Mouse (Mus musculus) lung, adult 10 weeks (tissue): ENCODE data around the gene Olfr680-ps1. TPM values are rescaled to one million over a fixed set of nuclear protein-coding genes. Genes with fewer than 3 reads are reported as not detected.

ENCODE experiments used
- polyA plus RNA-seq: library from polyadenylated mRNA; stranded (reverse); fragments of 350-450 nt; fragmentation: Illumina TruSeq; extraction: RNeasy Lipid Tissue Mini Kit (QIAGEN cat#74804); gene quantifications from one replicate; pipeline ENCODE4 v1.2.3, GENCODE M21; 2014; ENCODE audit warnings: low read depth, low replicate concordance; ENCODE audit not compliant: insufficient read depth

Olfr680-ps1 gene
- not detected for polyA plus RNA-seq

DNA sequence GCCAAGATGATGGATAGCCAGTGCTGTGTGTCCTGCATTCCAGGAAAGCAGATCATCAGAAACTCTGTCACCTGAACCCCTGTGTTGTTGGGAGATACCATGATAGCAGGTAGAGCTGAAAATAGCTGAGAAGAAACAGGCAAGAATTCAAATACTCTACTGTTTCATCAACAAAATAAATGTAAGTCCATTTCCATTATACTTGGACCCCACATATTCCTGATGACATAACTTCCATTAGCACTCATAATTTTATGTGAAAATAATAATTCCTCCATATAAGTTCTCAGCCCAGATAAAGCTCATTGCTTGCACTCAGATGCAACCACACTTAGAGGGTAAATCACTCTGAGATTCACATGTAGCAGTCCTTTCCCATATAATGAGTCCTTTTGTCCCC lies at the start of gene Olfr680-ps1:
Gene Olfr680-ps1 (minus strand): TSS at position 101 of the 400 bp plus-strand sequence.

DNA sequence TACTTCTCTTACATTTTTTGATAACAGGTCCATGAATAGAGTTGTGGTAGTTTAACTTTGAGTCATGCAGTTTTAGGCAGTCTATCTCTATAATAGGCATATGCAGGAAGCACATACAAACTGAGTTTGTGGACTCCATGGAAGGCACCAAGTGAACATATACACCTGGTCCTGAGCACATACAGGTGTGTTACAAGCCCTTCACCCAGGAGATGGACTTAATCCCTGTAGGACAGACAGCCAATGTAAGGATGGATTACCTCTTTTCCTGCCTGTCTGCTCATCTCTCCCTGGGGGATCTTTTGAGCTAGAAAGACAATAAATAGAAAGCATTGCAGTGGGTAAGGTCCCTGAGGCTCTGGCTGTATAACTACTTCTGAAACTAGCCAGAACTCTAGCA lies 23.9 kb upstream of the Olfr680-ps1 start, which contains the start of gene Olfr681:
Gene Olfr681 (plus strand): TSS at position 301 of the 400 bp plus-strand sequence.

DNA sequence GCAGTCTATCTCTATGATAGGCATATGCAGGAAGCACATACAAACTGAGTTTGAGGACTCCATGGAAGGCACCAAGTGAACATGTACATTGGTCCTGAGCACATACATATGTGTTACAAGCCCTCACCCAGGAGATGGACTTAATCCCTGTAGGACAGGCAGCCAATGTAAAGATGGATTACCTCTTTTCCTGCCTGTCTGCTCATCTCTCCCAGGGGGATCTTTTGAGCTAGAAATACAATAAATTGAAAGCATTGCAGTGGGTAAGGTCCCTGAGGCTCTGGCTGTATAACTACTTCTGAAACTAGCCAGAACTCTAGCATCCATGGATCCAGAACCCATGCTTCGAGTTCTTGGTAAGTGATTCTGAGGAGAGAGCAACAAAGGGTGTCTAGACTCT lies 11.7 kb downstream of the Olfr680-ps1 start, which contains the start of gene Olfr679:
Gene Olfr679 (plus strand): TSS at position 301 of the 400 bp plus-strand sequence.

DNA sequence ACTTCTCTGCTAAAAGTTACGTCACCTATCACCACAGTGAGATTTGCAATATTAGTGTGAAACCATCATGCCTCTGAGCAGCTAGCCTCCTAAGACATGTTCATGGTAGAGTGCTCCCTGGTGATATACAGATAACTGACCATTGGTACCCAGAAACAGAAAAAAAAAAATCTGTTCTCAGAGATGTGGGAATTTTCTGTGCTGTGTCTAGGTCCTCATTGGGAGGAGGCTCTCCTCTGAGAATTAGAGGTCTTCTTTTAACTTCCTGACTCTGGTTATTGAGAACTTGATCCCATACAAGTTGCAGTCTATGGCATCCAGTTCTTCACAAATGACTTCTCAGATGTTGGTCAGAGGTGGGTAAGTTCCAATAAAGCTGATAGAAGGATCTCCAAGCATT lies 28.4 kb downstream of the Olfr680-ps1 start, which contains the start of gene Olfr678:
Gene Olfr678 (plus strand): TSS at position 301 of the 400 bp plus-strand sequence.

Other genes starting within 250 kb of the Olfr680-ps1 start
- gene Usp17la, start 235.8 kb downstream of the Olfr680-ps1 start, polyA plus RNA-seq, result not detected
- gene Olfr665, start 214.8 kb downstream of the Olfr680-ps1 start, polyA plus RNA-seq, result not detected
- not detected for gene Olfr666, start 196.9 kb downstream of the Olfr680-ps1 start, polyA plus RNA-seq
- not detected for gene Olfr667, start 171.3 kb downstream of the Olfr680-ps1 start, polyA plus RNA-seq
- not detected for gene Olfr668, start 164.8 kb downstream of the Olfr680-ps1 start, polyA plus RNA-seq
- not detected for gene Olfr669, start 158.6 kb downstream of the Olfr680-ps1 start, polyA plus RNA-seq
- gene Olfr670, start 130.2 kb downstream of the Olfr680-ps1 start, polyA plus RNA-seq, result not detected
- gene Olfr671, start 113.7 kb downstream of the Olfr680-ps1 start, polyA plus RNA-seq, result not detected
- gene Olfr672, start 90.8 kb downstream of the Olfr680-ps1 start, polyA plus RNA-seq, result not detected
- not detected for gene Olfr675, start 64.4 kb downstream of the Olfr680-ps1 start, polyA plus RNA-seq
- gene Olfr676, start 60.1 kb downstream of the Olfr680-ps1 start, polyA plus RNA-seq, result not detected
- not detected for gene Olfr677, start 41.4 kb downstream of the Olfr680-ps1 start, polyA plus RNA-seq
- gene Olfr678, start 28.3 kb downstream of the Olfr680-ps1 start, polyA plus RNA-seq, result not detected
- gene Olfr679, start 11.6 kb downstream of the Olfr680-ps1 start, polyA plus RNA-seq, result not detected
- not detected for gene Olfr681, start 24.0 kb upstream of the Olfr680-ps1 start, polyA plus RNA-seq
- gene Olfr683, start 54.2 kb upstream of the Olfr680-ps1 start, polyA plus RNA-seq, result not detected
- gene Olfr684, start 70.8 kb upstream of the Olfr680-ps1 start, polyA plus RNA-seq, result not detected
- gene Olfr685, start 93.2 kb upstream of the Olfr680-ps1 start, polyA plus RNA-seq, result not detected
- gene Olfr686, start 114.7 kb upstream of the Olfr680-ps1 start, polyA plus RNA-seq, result not detected
- not detected for gene Olfr688, start 195.3 kb upstream of the Olfr680-ps1 start, polyA plus RNA-seq
- not detected for gene Olfr689, start 218.3 kb upstream of the Olfr680-ps1 start, polyA plus RNA-seq
- gene Olfr690, start 241.3 kb upstream of the Olfr680-ps1 start, polyA plus RNA-seq, result not detected
- not detected for gene Olfr691, start 249.5 kb upstream of the Olfr680-ps1 start, polyA plus RNA-seq